In the genomic region with DNA sequence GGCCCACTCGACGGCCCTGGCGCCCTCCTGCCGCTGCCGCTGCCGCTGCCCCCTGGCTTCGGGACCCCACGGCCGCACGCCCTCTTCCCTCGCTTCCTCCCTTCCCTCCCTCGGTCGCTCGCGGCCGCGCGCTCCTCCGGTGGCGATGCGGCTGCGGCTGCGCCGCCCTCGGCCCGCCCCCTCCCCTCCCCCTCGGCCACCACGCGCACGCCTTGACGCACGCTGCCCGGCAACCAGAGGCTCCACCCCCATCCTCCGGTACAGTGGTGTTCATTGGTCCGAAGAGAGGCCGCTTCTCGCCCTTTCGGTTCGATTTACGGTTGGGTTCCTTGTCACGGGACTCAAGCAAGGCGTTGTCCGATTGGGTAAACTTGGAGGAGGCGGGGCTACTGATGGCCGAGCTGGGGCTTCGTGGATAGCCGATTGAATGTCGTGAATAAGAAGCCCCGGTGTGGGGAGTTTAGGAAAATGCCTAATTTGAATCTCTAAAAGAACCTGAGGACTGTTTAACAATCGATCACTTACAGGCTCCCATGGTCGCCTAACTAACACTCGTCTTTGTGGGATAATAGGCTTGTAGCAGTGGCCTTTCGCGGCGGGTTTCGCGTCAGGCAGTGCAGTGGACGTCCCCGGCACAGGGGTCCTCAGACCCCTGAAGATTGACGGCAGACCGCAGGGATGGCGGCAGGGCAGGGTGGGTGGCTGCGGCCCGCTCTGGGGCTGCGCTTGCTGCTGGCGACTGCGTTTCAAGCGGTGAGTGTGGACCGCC, we compare ENCODE assay signal across 8 mouse cellular contexts. TPM values are rescaled to one million over a fixed set of nuclear protein-coding genes. Genes with fewer than 3 reads are reported as not detected.
DNase-seq lines count a peak whose midpoint lies in the region; ATAC-seq lines count a peak whose summit lies in the region.

Gene Hs2st1, minus strand, starts transcription at position 135 of the 769 bp plus-strand sequence.
Gene Selenof, plus strand, starts transcription at position 258 of the 769 bp plus-strand sequence.

- peak; percentile 95 for ATAC-seq in erythroblast, adult 5-6 weeks (replicated peaks; ENCODE audit: low FRiP score, poor library complexity, severe bottlenecking)
- peak; percentile 98 for ATAC-seq in kidney, embryonic 15.5 days (replicated peaks; ENCODE audit: low FRiP score)
- peak; percentile 99 for ATAC-seq in monocyte, adult 5-6 weeks (replicated peaks; ENCODE audit: insufficient number of reproducible peaks, low FRiP score, low TSS enrichment, poor library complexity, severe bottlenecking)

- under 1% methylated on average over 66 of the region's 69 CpGs for WGBS in heart, embryonic 10.5 days
- under 1% methylated on average over 66 of the region's 69 CpGs for WGBS in kidney, embryonic 15.5 days

- peak within 1 kb of the TSS; percentile 98 for H3K27ac ChIP-seq in heart, embryonic 10.5 days
- peak within 1 kb of the TSS; percentile 94 for H3K27ac ChIP-seq in kidney, embryonic 15.5 days

- peak within 1 kb of the TSS; percentile 95 for H3K4me2 ChIP-seq in kidney, embryonic 15.5 days

- peaks cover 17% of the 10 kb centered on the region for H3K36me3 ChIP-seq in heart, embryonic 10.5 days
- peaks cover 22% of the 10 kb centered on the region for H3K36me3 ChIP-seq in kidney, embryonic 15.5 days

- DNase-seq in B cell, adult 2 months, result peak; percentile 92 to 96
- DNase-seq in brain, adult 2 months (ENCODE audit: low read depth, low spot score), result peak; percentile 100
- DNase-seq in heart, embryonic 10.5 days (ENCODE audit: low spot score), result peak; percentile 100
- DNase-seq in liver, result peak; percentile 99
- DNase-seq in spleen, postnatal 4 days (ENCODE audit: low spot score in 2 of 2), result peak; percentile 95 to 98

- no peaks in the 10 kb centered on the region for H3K27me3 ChIP-seq in heart, embryonic 10.5 days (ENCODE audit: insufficient read depth, poor library complexity, severe bottlenecking)
- no peaks in the 10 kb centered on the region for H3K27me3 ChIP-seq in kidney, embryonic 15.5 days

- peak within 1 kb of the TSS; percentile 91 for H3K9ac ChIP-seq in kidney, embryonic 15.5 days

- peak within 1 kb of the TSS; percentile 91 for H3K4me3 ChIP-seq in heart, embryonic 10.5 days
- H3K4me3 ChIP-seq in kidney, embryonic 15.5 days (replicated peaks), result peak within 1 kb of the TSS; percentile 80

- no peaks in the 10 kb centered on the region for H3K9me3 ChIP-seq in heart, embryonic 10.5 days
- no peaks in the 10 kb centered on the region for H3K9me3 ChIP-seq in kidney, embryonic 15.5 days (replicated peaks)

- peaks cover 32% of the 10 kb centered on the region for H3K4me1 ChIP-seq in heart, embryonic 10.5 days
- peaks cover 29% of the 10 kb centered on the region for H3K4me1 ChIP-seq in kidney, embryonic 15.5 days

RNA-seq across cellular contexts. Expression of gene Hs2st1, which starts in this region (rescaled TPM):
- total RNA-seq in erythroblast, adult 5-6 weeks (2015; ENCODE audit: low replicate concordance), result 2.9 and 3.5 TPM in 2 replicates
- total RNA-seq in erythroblast, adult 5-6 weeks (2017; ENCODE audit: low replicate concordance), result 0.85 and 4.9 TPM in 2 replicates
- 8.6 and 14.0 TPM in 2 replicates for polyA plus RNA-seq in heart, embryonic 10.5 days (2016; fragmentation: Nextera tagmentation; extraction: Ambion mirVana)
- polyA plus RNA-seq in kidney, embryonic 15.5 days (2015; fragmentation: Nextera tagmentation; extraction: Ambion mirVana), result 12.5 and 13.0 TPM in 2 replicates
- 5.1 to 8.9 TPM (median 7.9 TPM) in 3 replicates for total RNA-seq in monocyte, adult 5-6 weeks (2017)

RNA-seq across cellular contexts. Expression of gene Selenof, which starts in this region (rescaled TPM):
- total RNA-seq in erythroblast, adult 5-6 weeks (2015; ENCODE audit: low replicate concordance), result 150 and 206 TPM in 2 replicates
- total RNA-seq in erythroblast, adult 5-6 weeks (2017; ENCODE audit: low replicate concordance), result 217 and 219 TPM in 2 replicates
- 459 and 498 TPM in 2 replicates for polyA plus RNA-seq in heart, embryonic 10.5 days (2016; fragmentation: Nextera tagmentation; extraction: Ambion mirVana)
- 618 and 674 TPM in 2 replicates for polyA plus RNA-seq in kidney, embryonic 15.5 days (2015; fragmentation: Nextera tagmentation; extraction: Ambion mirVana)
- total RNA-seq in monocyte, adult 5-6 weeks (2017), result 435 to 653 TPM (median 627 TPM) in 3 replicates

Comparison
In these comparisons a context has a peak if more than half of its experiments do, and no peak if none do; other contexts are left out.
1. Peak in every context shown above with its lines: DNase-seq, ATAC-seq, H3K4me3 ChIP-seq and H3K27ac ChIP-seq.